Mouse (Mus musculus) testis, postnatal 10 days (tissue): ENCODE results near the gene Trp73.

Source experiments
- DNase-seq: peaks from one replicate; pipeline ENCODE4 v3.0.0; 2021; ENCODE audit warnings: low spot score

Trp73 gene

DNA sequence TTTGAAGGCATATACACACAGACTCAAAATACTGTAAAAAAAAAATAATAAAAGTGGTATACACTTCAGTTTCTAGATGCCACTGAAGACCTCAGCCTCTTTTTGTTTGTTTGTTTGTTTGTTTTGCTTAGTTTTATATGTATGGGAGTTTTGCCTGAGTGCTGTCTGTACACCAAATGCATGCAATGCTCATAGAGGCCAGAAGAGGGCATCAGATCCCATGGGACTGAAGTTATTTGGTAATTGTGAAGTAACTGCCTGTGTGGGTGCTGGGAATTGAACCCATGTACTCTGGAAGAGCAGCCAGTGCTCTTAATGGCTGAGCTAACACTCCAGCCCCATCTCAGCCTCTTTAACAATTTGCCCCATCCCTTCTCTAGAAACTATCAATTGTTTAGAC is 111.4 kb downstream of the Trp73 start:
- DNase-seq = no peak

DNA sequence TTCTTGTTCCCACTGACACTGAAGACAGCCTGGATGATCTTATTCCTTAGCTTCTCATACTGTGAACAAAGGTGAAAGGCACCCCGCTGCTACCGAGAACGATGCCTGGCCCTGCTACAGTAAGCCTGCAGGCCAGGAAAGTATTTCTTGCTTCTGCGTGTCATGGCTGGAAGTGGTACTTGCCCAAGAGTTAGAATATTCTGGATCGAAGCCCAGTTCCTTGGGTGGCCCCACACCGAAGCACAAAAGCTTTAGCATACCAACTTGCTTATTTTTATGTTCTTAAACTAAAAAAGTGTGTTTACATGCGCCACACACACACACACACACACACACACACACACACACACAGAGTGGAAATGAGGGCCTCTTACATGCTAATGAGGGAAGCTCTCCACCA is 111.9 kb downstream of the Trp73 start:
- DNase-seq = no peak

DNA sequence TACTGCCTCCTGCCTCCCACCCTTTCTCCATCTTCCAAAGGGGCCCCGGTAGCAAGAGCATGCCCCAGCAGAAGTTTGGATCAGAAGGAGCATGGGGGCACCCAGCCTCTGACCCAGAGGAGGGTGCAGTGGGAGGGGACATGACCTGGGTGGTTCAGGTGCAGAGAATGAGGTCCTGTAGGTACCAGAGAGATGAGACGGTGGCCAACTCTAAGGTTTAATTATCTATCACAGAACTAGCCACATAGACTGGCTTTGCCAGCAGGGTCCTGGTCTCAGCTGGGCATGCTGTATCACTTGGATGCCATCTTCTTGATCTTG is 113.6 kb downstream of the Trp73 start:
- DNase-seq = no peak

- DNase-seq = peak; percentile 91
Observed at GRCm38 (mm10) chr4:154025641-154026440, 114.2 kb downstream of the Trp73 start, which contains the start of gene Smim1. Smim1 (minus strand) TSS chr4:154026230.

DNA sequence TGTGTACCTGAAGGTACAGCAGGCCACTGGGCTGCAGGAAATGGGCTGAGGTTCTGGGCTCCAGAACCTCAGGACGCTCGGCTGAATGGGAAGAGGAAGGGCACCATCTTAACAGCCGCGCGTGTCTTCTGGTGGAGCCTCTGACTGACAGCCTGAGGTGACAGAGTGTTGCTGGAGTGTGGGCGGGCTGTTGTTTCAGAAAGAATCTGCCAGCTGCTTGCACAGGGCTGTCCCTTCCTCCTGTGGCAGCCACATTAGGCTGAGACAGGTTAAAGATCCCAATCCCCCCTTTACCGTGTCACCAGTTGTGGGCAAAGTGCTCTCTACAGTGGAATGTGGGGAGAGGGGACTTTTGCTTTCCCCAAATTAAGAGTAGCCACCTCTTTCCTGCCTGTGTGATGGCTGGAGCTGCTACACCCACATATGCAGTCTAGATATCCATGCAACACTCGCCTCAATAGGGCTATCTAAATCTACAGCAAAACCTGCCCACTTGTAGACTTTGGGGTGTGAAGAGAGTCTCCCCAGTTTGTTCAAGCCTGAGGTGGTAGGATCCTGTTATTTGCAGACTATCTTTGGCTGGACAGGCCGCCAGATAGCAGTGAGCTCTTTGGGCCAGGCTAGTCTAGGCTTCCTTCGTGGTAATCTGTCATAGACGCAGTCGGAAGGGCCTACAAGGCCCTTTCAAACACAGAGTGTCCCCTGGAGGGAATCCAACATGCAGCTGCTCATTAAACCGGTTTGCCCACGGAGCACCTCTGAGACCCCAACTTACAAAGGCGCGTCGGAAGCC is 115.1 kb downstream of the Trp73 start:
- DNase-seq = no peak

GRCm38 (mm10) chr4:154023754-154024601 is 116.0 kb downstream of the Trp73 start:
- peak; percentile 73 for DNase-seq

DNA sequence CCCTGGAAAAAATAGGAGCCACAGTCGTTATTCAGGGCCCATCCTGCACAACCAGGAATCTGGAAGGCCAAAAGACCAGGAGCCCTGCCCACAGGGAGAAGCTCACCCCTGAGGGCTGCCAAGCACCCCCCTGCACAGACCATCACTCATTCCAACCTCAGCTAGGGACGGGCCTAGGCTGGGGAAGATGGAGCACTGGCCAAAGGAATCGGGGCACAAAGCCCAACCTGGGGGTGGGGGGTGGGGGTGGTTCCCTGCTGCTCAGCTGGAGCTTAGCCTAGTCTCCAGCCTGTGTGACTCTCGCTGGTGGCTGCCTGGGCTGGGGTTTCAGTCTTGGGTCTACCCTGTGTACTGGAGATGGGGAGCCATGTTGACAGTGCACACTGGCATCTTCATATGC is 117.2 kb downstream of the Trp73 start:
- DNase-seq = no peak

GRCm38 (mm10) chr4:154022407-154022806 is 117.6 kb downstream of the Trp73 start:
- DNase-seq = peak; percentile 80

DNA sequence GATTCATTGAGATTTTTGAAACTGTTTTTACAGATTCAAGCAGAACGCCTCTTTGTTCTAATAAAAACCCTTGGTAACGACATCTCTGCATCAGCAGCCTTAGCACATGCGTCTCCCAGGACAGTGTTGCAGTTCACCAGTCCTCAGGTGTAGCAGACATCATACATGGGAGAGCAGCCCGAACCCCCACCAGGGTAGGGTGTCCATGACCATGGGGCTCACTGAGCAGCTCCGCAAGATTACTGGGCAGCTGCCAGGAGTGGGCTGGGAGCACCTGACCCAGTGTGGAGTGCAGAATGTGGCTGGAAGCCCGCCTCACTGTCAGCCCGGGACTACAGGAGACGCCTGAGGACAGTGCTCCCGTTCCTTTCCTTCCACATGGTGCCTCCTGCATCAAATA is 118.6 kb downstream of the Trp73 start:
- DNase-seq = peak; percentile 80

GRCm38 (mm10) chr4:154019571-154019970 is 120.4 kb downstream of the Trp73 start:
- peak; percentile 80 for DNase-seq

GRCm38 (mm10) chr4:154015476-154015875 is 124.5 kb downstream of the Trp73 start:
- DNase-seq = no peak

GRCm38 (mm10) chr4:154012132-154012882 is 127.7 kb downstream of the Trp73 start:
- DNase-seq = peak; percentile 61

GRCm38 (mm10) chr4:154011646-154012089 is 128.3 kb downstream of the Trp73 start, which contains the start of gene Lrrc47:
Lrrc47 (plus strand) TSS chr4:154011731.
- peak; percentile 83 for DNase-seq

- DNase-seq = no peak
Observed at GRCm38 (mm10) chr4:154010907-154011645, 128.9 kb downstream of the Trp73 start.

DNA sequence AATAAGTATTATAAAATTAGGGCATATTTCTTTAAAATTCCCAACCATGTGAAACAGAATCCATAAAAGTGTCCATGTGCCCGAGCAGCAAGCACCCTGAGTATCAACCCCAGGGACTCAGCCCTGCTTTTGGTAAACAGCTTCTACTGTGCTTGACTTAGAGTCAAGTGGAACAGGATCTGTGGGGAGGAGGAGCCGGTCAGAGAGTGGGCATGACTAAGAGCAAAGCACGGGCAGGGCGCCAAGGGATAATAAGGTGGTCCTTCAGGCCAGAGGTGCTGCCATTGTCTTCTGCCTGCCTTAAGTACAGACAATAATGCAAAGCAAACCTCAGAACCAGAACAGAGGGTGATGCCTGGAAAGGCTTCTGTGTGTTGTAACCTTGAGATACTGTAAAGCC is 132.2 kb downstream of the Trp73 start:
- no peak for DNase-seq

- DNase-seq = no peak
Observed at GRCm38 (mm10) chr4:154006264-154006663, 133.7 kb downstream of the Trp73 start.
